Mouse (Mus musculus) spleen, adult 2 months (tissue): ENCODE results near the gene Prkcsh.

Experiments
- CTCF ChIP-seq: fragments of 200-500 bp; IDR thresholded peaks from 2 replicates; pipeline ENCODE4 v1.5.1; 2011; ENCODE audit warnings: mild to moderate bottlenecking, inconsistent platforms; ENCODE audit not compliant: insufficient read depth, insufficient read length, insufficient replicate concordance; ENCODE audit errors: extremely low read depth
- POLR2A ChIP-seq: fragments of 200-500 bp; IDR thresholded peaks from 2 replicates; pipeline ENCODE4 v1.6.1; 2011; ENCODE audit warnings: low read depth, low read length, inconsistent platforms

- TF ChIP-seq POLR2A = no peak
- TF ChIP-seq CTCF = no peak
Observed at GRCm38 (mm10) chr9:21962010-21962409, 40.6 kb upstream of the Prkcsh start.
